Mouse (Mus musculus) T-helper 17 cell (primary cell): ENCODE measurements around the gene Cenpf.

Experiments used
- in situ Hi-C, 2 experiments: fragments of 300-600 bp; cut with MboI, MseI; formaldehyde crosslinking; loops; 1 replicate in 1 of 2; 2 replicates in 1 of 2; pipeline ENCODE4 v1.15.1; 2025; ENCODE audit warnings: high pct_unique_total_duplicates in 2 of 2

Gene Cenpf

GRCm38 (mm10) chr1:189687654-189688387 lies at the start of gene Cenpf:
TSS of gene Cenpf (minus strand) at chr1:189688086.
- in situ Hi-C loops: no loop called here

DNA sequence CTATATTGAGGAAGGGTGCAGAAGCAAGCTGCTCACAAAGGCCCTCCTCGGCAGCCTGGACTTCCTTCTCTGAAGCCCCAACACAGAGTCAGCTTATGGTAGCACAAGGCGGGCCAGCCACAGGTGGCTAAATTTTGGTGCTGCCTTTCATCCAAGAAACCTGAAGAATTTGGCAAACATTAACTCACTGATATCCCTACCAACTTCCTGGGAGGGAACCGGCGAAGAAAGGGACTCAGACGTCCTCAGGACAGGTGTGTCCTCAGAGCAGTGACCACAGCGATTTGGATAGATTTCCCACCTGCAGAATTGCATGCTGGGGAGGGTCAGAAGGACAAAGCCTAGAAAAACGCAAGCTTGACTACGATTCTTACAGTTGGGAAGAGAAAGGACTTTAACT lies 44.3 kb upstream of the Cenpf start:
- in situ Hi-C loops: no loop called here

DNA sequence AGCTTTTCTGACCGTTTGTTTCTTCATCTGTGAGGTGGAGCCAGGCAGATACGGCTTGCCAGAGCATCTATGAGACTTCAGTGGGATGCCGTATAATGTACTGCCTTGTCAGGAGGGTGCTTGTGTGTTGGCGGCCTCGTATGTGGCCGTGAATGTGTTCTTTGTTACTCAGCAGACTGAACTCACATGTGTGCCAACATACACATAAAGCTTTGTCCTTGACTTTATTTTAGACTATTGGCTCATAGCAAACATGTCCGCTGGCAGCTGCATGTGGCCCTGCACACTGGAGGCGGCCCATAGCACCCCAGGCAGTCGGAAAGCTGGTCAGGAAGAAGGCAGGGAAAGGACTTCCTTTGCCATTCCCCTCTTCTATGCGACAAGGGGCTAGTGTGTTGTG lies 43.8 kb upstream of the Cenpf start:
- in situ Hi-C loops: no loop called here

- in situ Hi-C loops: loop anchor here in 1 of 2 experiments (5.0 kb wide), 1 partner anchor 78 kb away; no protein-coding TSS in a partner anchor
Measured at GRCm38 (mm10) chr1:189729141-189729815, 41.4 kb upstream of the Cenpf start.

DNA sequence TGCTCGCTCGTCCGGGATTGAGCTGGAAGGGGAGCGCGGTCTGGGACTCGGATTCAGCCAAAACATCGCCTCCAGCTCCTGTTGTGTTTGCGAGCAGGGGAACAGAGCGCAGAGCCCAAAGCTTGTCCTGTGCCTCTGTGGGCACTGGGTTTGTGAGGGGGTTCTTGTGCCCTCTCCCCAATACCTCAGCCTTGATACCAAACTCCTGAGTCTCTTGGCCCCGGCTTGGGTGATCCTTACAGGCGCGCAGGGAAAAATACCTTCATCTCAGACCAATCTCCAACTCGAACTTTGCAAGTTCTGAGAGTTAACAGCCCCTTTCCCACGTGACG lies 40.9 kb upstream of the Cenpf start:
- in situ Hi-C loops: loop anchor here in 1 of 2 experiments (5.0 kb wide), 1 partner anchor 79 kb away; no protein-coding TSS in a partner anchor

DNA sequence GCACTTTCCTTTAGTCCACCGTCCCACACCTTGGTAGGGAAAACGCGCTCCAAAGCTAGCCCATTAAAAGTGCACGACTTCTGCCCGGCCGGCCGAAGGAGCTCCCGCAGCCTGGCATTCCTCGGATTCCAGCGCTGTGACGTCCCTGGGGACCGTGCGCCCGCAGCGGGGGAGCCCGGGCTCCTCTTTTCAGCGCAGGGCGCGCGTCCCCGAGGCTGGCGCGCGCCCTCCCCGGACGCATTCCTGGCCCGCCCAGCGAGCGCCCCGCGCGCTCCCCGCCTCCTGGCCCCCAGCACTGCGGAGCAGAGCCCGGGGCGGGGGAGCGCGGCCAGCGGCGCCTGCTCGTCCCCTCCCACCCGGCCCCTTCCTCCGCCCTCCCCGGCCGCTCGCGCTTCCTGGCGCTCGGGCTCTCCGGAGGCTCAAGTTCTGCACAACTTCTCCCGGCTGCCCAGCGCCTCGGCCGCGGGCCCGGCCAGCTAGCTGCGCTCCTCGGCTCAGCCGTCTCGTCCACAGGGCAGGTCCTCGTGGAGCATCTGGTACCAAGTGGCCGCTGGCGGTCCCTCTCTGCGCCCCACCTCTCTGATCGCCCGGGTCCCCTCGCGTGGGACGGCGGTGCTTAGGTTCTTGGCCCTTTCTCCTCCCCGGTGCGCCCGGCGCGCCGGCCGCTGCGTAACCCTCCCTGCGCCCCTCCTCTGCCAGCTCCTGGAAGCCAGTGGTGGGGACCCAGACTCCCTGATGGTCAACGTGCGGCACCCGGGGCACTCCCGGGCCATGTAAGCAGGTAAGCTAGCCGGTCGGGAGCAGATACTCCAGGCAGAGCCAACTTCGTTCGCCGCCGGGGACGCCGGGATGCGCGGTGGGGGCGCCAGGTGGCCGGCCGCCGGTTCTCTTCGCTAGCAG lies 40.2 kb upstream of the Cenpf start, which contains the start of gene Ptpn14:
Gene Ptpn14, plus strand, starts transcription at position 385 of the 900 bp plus-strand sequence.
- in situ Hi-C loops: loop anchor here in 1 of 2 experiments (5.0 kb wide), 1 partner anchor 79 kb away; no protein-coding TSS in a partner anchor

GRCm38 (mm10) chr1:189727346-189727883 lies 39.5 kb upstream of the Cenpf start:
- in situ Hi-C loops: loop anchor here in 1 of 2 experiments (5.0 kb wide), 1 partner anchor 80 kb away; no protein-coding TSS in a partner anchor

DNA sequence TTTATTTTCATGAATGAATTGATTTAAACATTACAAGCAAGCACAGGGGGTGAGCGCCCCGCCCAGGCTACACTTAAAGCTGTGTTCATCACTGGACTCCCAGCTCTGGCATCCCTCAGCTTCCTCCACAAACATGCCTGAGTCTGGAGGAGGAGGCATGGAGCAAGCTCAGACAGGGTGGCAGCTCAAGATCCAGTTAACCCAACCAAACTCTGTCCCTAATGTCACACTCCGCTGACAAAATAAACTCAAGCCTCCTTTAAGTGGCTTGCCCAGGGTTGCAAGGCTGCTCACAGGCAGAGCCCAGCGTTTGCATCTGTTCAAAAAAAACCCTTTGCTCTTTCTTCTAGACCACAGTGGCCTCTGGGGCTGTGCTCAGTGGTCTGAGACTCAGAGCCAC lies 38.2 kb upstream of the Cenpf start:
- in situ Hi-C loops: loop anchor here in 1 of 2 experiments (5.0 kb wide), 1 partner anchor 81 kb away; no protein-coding TSS in a partner anchor

GRCm38 (mm10) chr1:189718600-189718999 lies 30.7 kb upstream of the Cenpf start:
- in situ Hi-C loops: no loop called here

- in situ Hi-C loops: no loop called here
Measured at GRCm38 (mm10) chr1:189717546-189717945, 29.7 kb upstream of the Cenpf start.

- in situ Hi-C loops: no loop called here
Measured at GRCm38 (mm10) chr1:189715915-189716797, 28.3 kb upstream of the Cenpf start.

DNA sequence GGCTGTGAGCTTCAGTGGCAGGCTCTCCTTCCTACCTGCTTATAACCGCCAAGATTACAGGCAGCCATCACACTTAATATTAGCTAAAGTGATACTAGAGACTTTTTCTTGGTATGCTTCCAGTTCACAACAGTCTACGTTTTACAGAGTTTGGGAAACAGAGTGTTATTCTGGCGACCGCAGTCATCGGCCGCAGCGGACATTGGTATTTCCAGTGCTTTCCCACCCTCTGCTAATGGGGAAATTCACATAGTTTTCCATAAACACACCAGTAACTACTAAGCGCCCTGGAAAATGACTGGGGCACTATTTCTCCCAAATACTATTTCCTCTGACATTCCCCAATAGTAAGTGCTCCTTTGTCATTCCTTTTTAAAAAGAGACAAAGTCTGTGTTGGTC lies 21.1 kb upstream of the Cenpf start:
- in situ Hi-C loops: no loop called here

DNA sequence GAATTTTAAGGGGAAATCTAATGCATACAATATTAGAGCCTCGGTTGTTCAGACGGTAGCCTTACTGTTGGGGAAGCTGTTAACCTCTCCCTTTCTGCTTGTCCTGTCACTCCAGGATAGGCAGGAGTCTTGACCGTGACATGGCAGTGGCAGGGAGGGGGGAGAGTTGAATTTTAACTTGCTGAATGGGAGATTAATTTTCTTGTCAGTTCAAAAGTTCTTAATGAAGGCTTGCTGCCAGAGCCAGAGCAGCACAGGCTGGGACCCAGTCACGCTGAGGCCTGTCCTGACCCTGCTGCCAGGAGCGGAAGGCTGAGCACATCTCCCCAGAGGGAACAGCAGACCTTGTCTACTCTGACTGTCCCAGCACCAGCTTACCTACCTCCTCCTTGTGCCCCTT lies 19.5 kb upstream of the Cenpf start:
- in situ Hi-C loops: no loop called here

GRCm38 (mm10) chr1:189707014-189707413 lies 19.1 kb upstream of the Cenpf start:
- in situ Hi-C loops: no loop called here

DNA sequence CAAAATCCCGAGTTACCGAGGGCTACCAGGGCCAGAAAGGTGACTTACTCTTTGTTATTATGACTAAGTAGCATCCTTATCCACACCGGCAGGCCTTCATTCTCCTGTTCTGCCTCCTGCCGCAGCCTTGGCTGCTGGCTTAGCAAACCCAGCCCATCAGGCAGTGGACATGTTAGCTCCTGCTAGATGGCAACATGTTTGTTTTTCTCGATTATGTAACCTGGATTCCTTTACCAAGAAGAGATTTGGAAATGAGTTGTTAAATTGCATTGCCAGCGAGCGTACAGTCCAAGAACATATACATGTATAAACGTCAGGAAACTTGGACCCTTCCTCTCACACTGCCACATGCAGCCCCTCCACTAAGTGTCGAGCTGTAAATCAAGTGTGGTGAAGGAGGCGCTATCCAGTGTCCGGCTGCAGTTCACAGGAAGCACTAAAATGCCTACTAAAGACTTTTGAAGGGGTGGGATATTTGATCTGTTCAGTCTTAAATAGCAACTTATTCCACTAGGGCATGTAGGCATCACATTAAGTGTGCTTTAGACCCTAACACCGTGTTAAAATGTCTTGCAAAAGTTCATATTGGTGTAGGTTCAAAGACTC lies 18.3 kb upstream of the Cenpf start:
- in situ Hi-C loops: no loop called here

- in situ Hi-C loops: loop anchor here (5.0 kb wide), 3 partner anchors 169 to 274 kb away; no protein-coding TSS in a partner anchor
Measured at GRCm38 (mm10) chr1:189703591-189703990, 15.7 kb upstream of the Cenpf start.

GRCm38 (mm10) chr1:189703156-189703555 lies 15.3 kb upstream of the Cenpf start:
- in situ Hi-C loops: loop anchor here (5.0 kb wide), 3 partner anchors 169 to 274 kb away; no protein-coding TSS in a partner anchor

DNA sequence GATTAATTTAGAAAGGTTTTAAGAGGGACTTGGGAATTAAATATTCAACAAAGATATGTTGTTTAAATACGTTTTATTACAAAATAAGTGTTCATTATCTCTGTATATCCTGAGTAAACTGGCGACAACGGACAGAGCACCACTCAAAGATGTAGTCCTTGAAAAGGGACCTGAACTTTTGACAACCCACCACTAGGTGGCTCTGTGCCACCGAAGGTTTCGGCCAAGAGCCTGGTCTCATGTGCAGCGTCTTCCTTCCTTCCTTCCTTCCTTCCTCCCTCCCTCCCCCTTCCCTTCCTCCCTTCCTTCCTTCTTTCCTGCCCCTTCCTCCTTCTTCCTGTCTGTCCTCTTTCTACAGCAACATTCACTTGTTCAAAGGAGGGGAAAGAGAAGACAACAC lies 13.1 kb upstream of the Cenpf start:
- in situ Hi-C loops: loop anchor here (5.0 kb wide), 3 partner anchors 171 to 276 kb away; no protein-coding TSS in a partner anchor

DNA sequence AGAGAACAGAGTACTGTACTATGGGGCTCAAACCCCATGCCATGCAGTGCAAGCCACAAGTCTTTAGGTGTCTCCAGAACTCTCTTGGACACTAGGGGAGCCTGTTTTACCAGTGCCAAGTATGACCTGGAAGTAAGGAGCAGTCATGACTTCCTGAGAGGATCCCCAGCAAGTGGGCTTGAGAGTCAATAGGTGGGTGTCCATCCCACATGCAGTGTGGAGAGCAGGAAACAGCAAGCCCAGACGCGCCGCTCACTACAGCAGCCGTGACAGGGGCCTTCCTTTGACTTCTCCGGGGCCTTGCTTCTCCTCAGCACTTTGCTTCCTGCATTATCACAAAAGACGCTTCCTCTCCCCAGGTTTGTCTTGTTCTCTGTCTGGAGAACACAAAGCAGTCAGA lies 12.3 kb upstream of the Cenpf start:
- in situ Hi-C loops: loop anchor here (5.0 kb wide), 3 partner anchors 172 to 277 kb away; no protein-coding TSS in a partner anchor

DNA sequence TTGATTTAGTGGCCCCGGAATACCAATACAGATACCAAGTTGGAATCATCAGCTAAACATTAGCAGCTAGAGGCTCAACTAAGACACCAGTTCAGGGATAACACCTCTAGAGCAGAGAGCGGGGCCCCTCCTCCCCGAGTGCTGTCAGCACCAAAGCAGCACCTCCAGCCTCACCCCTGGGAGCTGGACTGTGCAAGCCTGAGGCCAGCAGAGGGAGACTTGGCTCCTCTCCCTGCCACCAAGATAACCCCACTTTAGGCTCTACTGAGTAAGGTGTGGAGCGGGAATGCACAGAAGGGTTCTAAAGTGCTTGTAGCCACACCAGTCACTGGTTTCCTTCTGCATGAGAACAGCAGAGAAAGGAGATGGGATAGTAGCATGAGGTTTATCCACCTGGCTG lies 10.5 kb upstream of the Cenpf start:
- in situ Hi-C loops: no loop called here
